Mouse (Mus musculus): ENCODE measurements at regions not wholly inside any gene's neighbourhood (a gene's known extent, or its start where the extent isn't known, plus 50 kb on each side); places are given as distances from the start of the nearest gene placed in this dataset.

- 72% methylated on average over 1 of the region's 1 CpGs for WGBS
- no peak for TF ChIP-seq CTCF (IDR thresholded peaks at IDR 0.05; ENCODE audit: low read depth)
Observed at GRCm38 (mm10) chr5:50258017-50258416, 199.2 kb upstream of the Adgra3 start.

GRCm38 (mm10) chr5:50234111-50234510 is 175.3 kb upstream of the Adgra3 start:
- no peak overlapping the region for H3K9ac ChIP-seq (ENCODE audit: low read depth, low read length)
- no peaks in the 10 kb centered on the region for H3K36me3 ChIP-seq (ENCODE audit: control insufficient read depth, insufficient read depth)
- H3K4me2 ChIP-seq (replicated peaks; ENCODE audit: low read depth): no peak overlapping the region
- H3K27ac ChIP-seq (ENCODE audit: low read depth, low read length): no peak overlapping the region
- H3K27me3 ChIP-seq (replicated peaks; ENCODE audit: control insufficient read depth, insufficient read depth, low read length): no peaks in the 10 kb centered on the region
- no peak overlapping the region for H3K4me3 ChIP-seq (ENCODE audit: low read depth, low read length)
- ATAC-seq: no peak
- no peaks in the 10 kb centered on the region for H3K4me1 ChIP-seq (replicated peaks; ENCODE audit: control insufficient read depth, insufficient read depth, low read length)
- TF ChIP-seq CTCF (IDR thresholded peaks at IDR 0.05; ENCODE audit: low read depth): no peak
- H3K9me3 ChIP-seq (ENCODE audit: control insufficient read depth): no peaks in the 10 kb centered on the region
- WGBS: 92% methylated on average over 2 of the region's 2 CpGs

More at GRCm38 (mm10) chr5:50258017-50258416, 199.2 kb upstream of the Adgra3 start:
- no peaks in the 10 kb centered on the region for H3K27me3 ChIP-seq (replicated peaks; ENCODE audit: control insufficient read depth, insufficient read depth, low read length)
- ATAC-seq: no peak
- no peak overlapping the region for H3K27ac ChIP-seq (ENCODE audit: low read depth, low read length)
- no peak overlapping the region for H3K4me2 ChIP-seq (replicated peaks; ENCODE audit: low read depth)
- H3K36me3 ChIP-seq (ENCODE audit: control insufficient read depth, insufficient read depth): no peaks in the 10 kb centered on the region
- no peak overlapping the region for H3K9ac ChIP-seq (ENCODE audit: low read depth, low read length)
- H3K9me3 ChIP-seq (ENCODE audit: control insufficient read depth): no peaks in the 10 kb centered on the region
- H3K4me3 ChIP-seq (ENCODE audit: low read depth, low read length): no peak overlapping the region
- H3K4me1 ChIP-seq (replicated peaks; ENCODE audit: control insufficient read depth, insufficient read depth, low read length): no peaks in the 10 kb centered on the region

GRCm38 (mm10) chr5:50216956-50217355 is 158.2 kb upstream of the Adgra3 start:
- H3K27ac ChIP-seq (ENCODE audit: low read depth, low read length): no peak overlapping the region
- peak; percentile 59 for ATAC-seq
- H3K9me3 ChIP-seq (ENCODE audit: control insufficient read depth): no peaks in the 10 kb centered on the region
- WGBS: 14% methylated on average over 4 of the region's 4 CpGs
- no peaks in the 10 kb centered on the region for H3K36me3 ChIP-seq (ENCODE audit: control insufficient read depth, insufficient read depth)
- TF ChIP-seq CTCF (IDR thresholded peaks at IDR 0.05; ENCODE audit: low read depth): no peak
- H3K9ac ChIP-seq (ENCODE audit: low read depth, low read length): no peak overlapping the region
- no peaks in the 10 kb centered on the region for H3K4me1 ChIP-seq (replicated peaks; ENCODE audit: control insufficient read depth, insufficient read depth, low read length)
- H3K4me2 ChIP-seq (replicated peaks; ENCODE audit: low read depth): no peak overlapping the region
- H3K27me3 ChIP-seq (replicated peaks; ENCODE audit: control insufficient read depth, insufficient read depth, low read length): no peaks in the 10 kb centered on the region
- no peak overlapping the region for H3K4me3 ChIP-seq (ENCODE audit: low read depth, low read length)

- peak; percentile 59 for TF ChIP-seq CTCF (IDR thresholded peaks at IDR 0.05; ENCODE audit: low read depth)
- Histone ChIP-seq H3K4me2 (replicated peaks; ENCODE audit: low read depth) (no peak overlapping the region), H3K4me3 (ENCODE audit: low read depth, low read length) (no peak overlapping the region), H3K36me3 (ENCODE audit: control insufficient read depth, insufficient read depth) (no peaks in the 10 kb centered on the region), H3K27me3 (replicated peaks; ENCODE audit: control insufficient read depth, insufficient read depth, low read length) (no peaks in the 10 kb centered on the region), H3K9ac (ENCODE audit: low read depth, low read length) (no peak overlapping the region), H3K27ac (ENCODE audit: low read depth, low read length) (no peak overlapping the region), H3K4me1 (replicated peaks; ENCODE audit: control insufficient read depth, insufficient read depth, low read length) (no peaks in the 10 kb centered on the region), H3K9me3 (ENCODE audit: control insufficient read depth) (no peaks in the 10 kb centered on the region)
- WGBS: 30% methylated on average over 5 of the region's 5 CpGs
- ATAC-seq: no peak
Observed at GRCm38 (mm10) chr5:50215960-50216359, 157.2 kb upstream of the Adgra3 start.

GRCm38 (mm10) chr5:50202307-50203010 is 143.7 kb upstream of the Adgra3 start:
- no peak for TF ChIP-seq CTCF (IDR thresholded peaks at IDR 0.05; ENCODE audit: low read depth)
- Histone ChIP-seq H3K27ac (ENCODE audit: low read depth, low read length) (no peak overlapping the region), H3K9ac (ENCODE audit: low read depth, low read length) (no peak overlapping the region), H3K9me3 (ENCODE audit: control insufficient read depth) (no peaks in the 10 kb centered on the region), H3K36me3 (ENCODE audit: control insufficient read depth, insufficient read depth) (no peaks in the 10 kb centered on the region), H3K4me3 (ENCODE audit: low read depth, low read length) (no peak overlapping the region), H3K4me2 (replicated peaks; ENCODE audit: low read depth) (no peak overlapping the region), H3K27me3 (replicated peaks; ENCODE audit: control insufficient read depth, insufficient read depth, low read length) (no peaks in the 10 kb centered on the region), H3K4me1 (replicated peaks; ENCODE audit: control insufficient read depth, insufficient read depth, low read length) (no peaks in the 10 kb centered on the region)
- no peak for ATAC-seq
- WGBS: 39% methylated on average over 7 of the region's 7 CpGs

- Histone ChIP-seq H3K36me3 (ENCODE audit: control insufficient read depth, insufficient read depth) (no peaks in the 10 kb centered on the region), H3K27me3 (replicated peaks; ENCODE audit: control insufficient read depth, insufficient read depth, low read length) (no peaks in the 10 kb centered on the region), H3K4me3 (ENCODE audit: low read depth, low read length) (no peak overlapping the region), H3K9ac (ENCODE audit: low read depth, low read length) (no peak overlapping the region), H3K4me2 (replicated peaks; ENCODE audit: low read depth) (no peak overlapping the region), H3K9me3 (ENCODE audit: control insufficient read depth) (no peaks in the 10 kb centered on the region), H3K4me1 (replicated peaks; ENCODE audit: control insufficient read depth, insufficient read depth, low read length) (no peaks in the 10 kb centered on the region), H3K27ac (ENCODE audit: low read depth, low read length) (no peak overlapping the region)
- WGBS: 76% methylated on average over 3 of the region's 3 CpGs
- no peak for ATAC-seq
- no peak for TF ChIP-seq CTCF (IDR thresholded peaks at IDR 0.05; ENCODE audit: low read depth)
Observed at GRCm38 (mm10) chr5:50196423-50196822, 137.6 kb upstream of the Adgra3 start.

Measured in intestine, postnatal 0 days (tissue).